Mouse (Mus musculus) lung, postnatal 4 days (tissue): ENCODE results near the gene Sap18b.
"Not testable (repeated sequence)": the region's sequence is repeated elsewhere in the genome, so short reads cannot be mapped to it uniquely, and the experiment has no call there.

Experiments
- DNase-seq, 2 experiments: peaks; one replicate each; pipeline ENCODE4 v3.0.0; 2021

The Sap18b gene

GRCm38 (mm10) chr8:95825162-95825561, at the start of gene Sap18b:
Gene Sap18b (plus strand): TSS chr8:95825346.
- DNase-seq = not testable (repeated sequence)

GRCm38 (mm10) chr8:95781085-95781484, 44.1 kb upstream of the Sap18b start:
- peak in 1 of 2 experiments; percentile 22 for DNase-seq

GRCm38 (mm10) chr8:95781775-95782174, 43.4 kb upstream of the Sap18b start:
- no peak for DNase-seq

GRCm38 (mm10) chr8:95782628-95783027, 42.5 kb upstream of the Sap18b start:
- no peak for DNase-seq

- no peak for DNase-seq
Observed at GRCm38 (mm10) chr8:95785591-95785990, 39.6 kb upstream of the Sap18b start.

DNA sequence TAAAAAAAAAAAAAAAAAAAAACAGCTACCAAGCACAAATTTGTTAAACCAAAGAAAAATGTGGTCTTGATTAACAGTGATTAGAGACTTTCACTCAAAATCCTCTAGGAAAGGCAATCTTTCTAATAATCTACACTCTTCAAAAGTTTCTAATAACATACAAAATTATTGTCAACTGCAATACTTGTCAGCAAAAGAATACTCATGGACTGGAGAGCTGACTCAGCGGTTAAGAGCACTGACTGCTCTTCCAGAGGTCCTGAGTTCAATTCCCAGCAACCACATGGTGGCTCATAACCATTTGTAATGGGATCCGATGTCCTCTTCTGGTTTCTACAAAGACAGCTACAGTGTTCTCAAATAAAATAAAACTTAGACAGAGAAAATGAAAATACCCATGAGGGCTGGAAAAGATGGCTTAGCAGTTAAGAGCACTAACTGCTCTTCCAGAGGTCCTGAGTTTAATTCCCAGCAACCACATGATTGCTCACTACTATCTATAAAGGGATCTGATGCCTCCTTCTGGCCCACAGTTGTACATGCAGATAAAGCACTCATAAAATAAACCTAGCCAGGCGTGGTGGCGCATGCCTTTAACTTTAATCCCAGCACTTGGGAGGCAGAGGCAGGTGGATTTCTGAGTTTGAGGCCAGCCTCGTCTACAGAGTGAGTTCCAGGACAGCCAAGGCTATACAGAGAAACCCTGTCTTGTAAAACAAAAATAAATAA, 29.6 kb upstream of the Sap18b start:
- not testable (repeated sequence) for DNase-seq

DNA sequence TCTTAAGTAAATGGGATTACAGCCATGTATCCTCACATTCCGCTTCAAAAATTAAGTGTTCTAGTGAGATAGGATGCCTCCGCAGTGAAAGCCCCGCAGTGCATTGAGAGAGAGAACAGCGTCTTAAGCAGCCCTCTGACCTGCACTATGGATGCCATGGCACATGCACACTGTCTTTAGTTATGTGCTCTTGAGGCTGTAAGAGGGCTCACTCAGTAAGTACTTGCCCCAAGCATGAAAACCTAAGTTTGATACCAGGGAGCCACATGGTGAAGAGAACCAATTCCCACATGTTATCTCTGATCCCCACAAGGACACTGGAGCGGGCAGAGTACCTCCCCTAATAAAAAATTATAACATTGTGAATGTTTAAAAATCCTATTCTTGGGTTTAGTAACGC, 26.0 kb upstream of the Sap18b start:
- no peak for DNase-seq

DNA sequence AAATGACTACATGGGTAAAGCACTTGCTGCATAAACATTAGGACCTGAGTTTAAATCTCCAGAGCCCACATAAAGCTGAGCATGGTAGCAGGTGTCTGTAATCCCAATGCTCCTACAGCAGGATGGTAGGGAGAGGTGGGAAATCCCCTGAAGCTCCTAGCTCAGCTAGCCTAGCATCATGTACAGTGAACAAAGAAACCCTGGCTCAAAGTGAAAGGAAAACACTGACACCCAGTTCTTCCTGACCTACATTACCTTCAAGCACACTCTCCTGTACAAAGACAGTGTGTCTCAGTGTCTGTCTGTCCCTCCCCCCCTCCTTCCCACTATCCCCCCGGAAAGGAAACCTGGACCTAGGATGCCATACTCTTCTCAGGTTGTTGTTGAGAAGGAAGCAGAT, 25.3 kb upstream of the Sap18b start:
- DNase-seq = no peak

DNA sequence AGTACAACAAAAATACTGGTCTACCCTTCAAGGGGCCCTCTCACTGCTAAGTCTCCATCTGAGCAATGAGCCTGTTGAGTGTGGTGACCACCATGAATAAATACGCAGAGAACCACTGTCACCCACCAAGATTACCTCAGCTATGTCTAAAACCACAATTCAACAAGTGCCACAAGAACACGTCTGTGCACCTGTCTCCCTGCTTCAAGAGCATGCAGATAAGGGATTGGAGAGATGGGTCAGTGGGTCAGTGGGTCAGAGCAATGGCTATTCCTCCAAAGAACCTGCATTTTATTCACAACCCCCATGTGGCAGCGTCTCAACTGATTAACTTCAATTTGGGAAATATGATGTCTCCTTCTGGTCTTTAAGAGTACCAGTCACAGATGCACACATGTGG, 24.8 kb upstream of the Sap18b start:
- DNase-seq = no peak

- DNase-seq = no peak
Observed at GRCm38 (mm10) chr8:95801476-95802064, 23.6 kb upstream of the Sap18b start.

- DNase-seq = no peak
Observed at GRCm38 (mm10) chr8:95802231-95802630, 22.9 kb upstream of the Sap18b start.

DNA sequence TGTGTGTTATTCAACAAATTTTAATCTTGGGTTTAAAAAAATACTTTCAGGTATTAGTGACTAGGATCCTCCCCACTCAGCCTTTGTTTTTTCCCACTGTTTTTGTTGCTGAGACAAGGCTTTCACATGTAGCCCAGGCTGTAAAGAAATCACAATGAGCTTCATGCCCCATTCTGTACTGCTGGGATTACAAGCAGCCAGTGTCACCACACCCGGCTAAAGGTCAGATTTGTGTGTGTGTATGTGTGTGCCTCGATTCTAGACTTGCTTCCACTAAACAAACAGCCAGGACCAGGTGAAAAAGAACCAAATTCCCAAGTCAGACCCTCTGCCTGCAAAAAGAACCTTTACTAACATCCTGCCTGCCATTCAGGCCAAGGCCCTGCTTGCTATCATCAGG, 19.7 kb upstream of the Sap18b start:
- DNase-seq = no peak

- peak in 1 of 2 experiments; percentile 65 for DNase-seq
Observed at GRCm38 (mm10) chr8:95806461-95807191, 18.5 kb upstream of the Sap18b start.

DNA sequence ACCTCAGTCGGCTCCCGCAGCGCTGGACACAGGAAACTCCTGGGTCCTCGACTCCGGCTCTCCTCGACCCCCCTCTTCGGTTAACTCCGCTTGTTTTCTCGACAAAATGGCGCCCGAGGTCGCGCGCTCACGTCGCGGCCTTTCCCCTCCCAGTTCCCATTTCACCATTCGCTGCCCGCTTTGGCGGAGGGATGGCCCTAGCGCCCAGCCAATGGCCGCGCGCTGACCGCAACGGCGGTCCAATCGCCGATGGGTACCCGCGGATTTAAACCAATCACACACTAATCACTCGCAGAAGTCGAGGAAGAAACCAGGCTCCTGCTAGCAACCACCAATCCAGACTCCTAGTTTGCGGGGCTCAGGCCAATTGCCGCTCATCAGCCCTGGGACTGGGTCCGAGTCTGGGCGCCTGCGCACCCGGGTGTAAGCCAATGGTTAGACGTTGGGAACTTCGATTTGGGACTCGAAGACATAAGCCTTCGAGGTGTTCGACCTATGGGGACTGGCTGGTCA, 17.8 kb upstream of the Sap18b start, which contains the start of gene Cnot1:
Cnot1 (minus strand) TSS at position 134 of the 513 bp plus-strand sequence.
- peak; percentile 98 to 99 for DNase-seq

DNA sequence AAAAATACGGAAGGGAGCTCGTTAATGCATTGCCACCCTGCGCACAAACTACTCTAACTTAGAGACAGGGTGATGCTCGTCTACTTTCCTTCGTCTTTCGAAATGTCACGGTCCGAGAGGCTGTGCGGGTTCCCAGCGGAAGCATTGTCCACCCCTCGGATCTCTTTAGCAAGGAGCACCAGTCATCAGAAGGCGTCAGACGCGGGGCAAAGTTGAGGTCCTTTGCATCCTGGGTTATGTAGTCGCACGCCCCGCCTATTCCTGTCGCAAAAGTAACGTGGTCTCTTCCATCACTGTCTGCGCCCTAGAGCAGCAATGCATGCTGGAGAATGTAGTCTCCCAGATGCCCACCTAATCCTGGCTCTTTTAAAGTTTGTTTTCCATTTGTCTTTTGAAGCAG, 17.3 kb upstream of the Sap18b start:
- peak; percentile 93 to 96 for DNase-seq

GRCm38 (mm10) chr8:95808631-95809030, 16.5 kb upstream of the Sap18b start:
- no peak for DNase-seq

DNA sequence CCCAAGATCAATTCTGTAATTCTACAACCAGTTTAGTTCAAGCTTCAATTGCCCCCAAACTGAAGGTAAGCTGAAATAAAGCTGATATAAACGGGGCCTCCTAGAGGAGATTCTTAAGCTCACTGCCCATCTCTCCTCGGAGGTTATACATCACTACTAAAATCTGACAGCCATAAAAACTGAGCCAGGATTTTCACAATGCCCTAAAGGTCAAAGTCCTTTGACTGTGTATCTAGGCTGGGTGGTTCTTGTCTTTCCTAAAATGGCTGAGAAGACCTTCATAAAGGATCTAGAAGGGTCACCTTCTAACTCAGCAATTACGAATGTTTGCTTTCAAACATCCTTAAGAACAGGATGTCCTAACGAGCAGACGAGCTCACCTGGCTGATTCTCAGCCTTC, 16.0 kb upstream of the Sap18b start:
- DNase-seq = no peak

GRCm38 (mm10) chr8:95810184-95810591, 15.0 kb upstream of the Sap18b start:
- peak; percentile 27 to 53 for DNase-seq

GRCm38 (mm10) chr8:95816044-95816708, 9.0 kb upstream of the Sap18b start:
- no peak for DNase-seq

DNA sequence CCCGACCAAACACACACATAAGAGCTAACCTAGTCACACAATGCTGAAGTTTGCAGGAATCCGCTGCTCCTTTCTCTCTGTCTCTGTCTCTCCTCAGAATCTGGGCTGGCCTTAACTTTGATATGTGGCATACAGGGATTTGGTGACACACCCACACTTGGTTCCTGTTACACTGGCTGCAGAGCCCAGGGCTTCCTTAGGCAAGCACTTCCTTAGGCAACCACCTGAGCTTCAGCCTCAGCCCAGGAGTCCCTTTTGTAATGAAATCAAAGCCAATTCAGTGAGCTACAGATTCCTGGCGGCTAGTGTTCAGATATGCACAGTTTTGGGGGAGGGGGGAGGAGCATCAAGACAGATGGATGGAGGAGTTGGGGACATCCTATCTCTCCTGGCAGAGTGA, 7.5 kb upstream of the Sap18b start:
- DNase-seq = no peak

DNA sequence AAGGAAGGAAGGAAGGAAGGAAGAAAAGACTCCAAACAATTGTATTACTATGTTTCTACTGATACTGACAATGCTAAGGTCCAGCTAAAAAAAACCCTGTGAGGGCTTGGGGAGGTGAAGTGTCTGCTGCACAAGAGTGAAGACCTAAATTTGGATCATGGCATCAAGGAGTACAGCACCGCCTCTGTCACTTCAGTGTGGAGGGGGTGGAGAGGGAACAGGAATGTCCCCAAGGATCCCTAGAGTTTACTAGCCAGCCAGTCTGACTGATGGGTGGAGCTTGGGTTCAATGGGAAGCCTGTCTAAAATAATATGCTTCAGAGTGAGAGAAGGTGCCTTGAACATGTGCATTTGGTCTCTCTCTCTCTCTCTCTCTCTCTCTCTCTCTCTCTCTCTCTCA, 6.9 kb upstream of the Sap18b start:
- no peak for DNase-seq

DNA sequence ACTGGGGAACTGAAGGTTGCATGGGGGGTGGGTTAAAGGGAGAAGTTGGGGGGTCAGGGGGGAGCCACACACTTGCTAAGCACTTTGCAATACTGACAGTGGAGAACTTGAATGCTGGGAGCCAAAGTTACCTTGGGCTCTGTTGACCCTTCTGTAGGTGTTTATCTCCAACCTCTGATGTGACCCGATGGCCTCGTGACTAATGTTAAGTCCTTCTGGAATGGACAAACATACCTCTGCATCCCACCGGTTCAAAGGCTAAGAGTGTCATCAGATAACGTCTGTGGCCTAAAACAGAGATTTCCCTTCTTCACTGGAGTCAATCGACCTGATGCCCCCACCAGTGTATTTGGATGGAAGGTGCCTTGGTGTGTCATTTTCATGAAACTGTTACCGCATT, 3.9 kb upstream of the Sap18b start:
- DNase-seq = no peak

DNA sequence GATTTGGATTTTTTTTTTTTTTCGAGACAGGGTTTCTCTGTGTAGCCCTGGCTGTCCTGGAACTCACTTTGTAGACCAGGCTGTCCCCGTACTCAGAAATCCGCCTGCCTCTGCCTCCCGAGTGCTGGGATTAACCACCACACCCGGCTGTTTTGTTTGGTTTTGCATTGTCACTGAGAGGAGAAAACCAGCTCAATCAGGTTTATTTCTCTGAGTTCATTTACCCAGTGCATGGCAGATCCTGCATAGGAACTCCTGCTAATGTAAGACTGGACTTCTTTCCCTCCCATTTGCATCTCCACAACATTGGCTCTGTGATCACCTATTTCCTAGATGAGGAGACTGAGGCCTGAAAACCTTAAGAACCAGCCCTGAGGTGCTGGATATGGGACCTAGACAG, 3.0 kb upstream of the Sap18b start:
- DNase-seq = no peak
